Mouse (Mus musculus) ovary, postnatal 14 days (tissue): ENCODE measurements around the gene Olfr582.

Experiments
- DNase-seq: peaks from one replicate; pipeline ENCODE4 v3.0.0; 2022; ENCODE audit warnings: low spot score

Gene Olfr582

GRCm38 (mm10) chr7:103037724-103038123, at the start of gene Olfr582:
Olfr582 (plus strand) TSS chr7:103038024.
- DNase-seq, result no peak

- DNase-seq, result no peak
Measured at GRCm38 (mm10) chr7:102989224-102989623, 48.6 kb upstream of the Olfr582 start, which contains the start of gene Olfr578. Olfr578 (minus strand) TSS chr7:102989324.

DNA sequence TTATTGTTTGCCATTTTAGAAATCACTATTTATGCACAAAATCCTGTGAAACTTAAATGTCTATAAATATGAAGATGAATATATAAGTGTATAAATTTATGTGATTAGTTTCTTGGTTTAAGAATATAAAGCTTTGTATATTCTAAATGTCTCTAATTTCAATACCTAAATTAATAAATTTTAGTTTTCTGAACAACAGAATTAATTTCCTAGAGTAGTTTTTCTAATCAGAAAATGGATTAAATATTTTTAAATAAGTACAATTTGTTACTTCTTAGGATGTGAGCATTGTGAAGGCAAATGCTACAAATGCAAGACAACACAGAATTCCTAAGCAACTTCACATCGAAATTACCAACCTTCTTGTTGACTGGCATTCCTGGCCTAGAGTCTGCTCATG, 13.2 kb downstream of the Olfr582 start, which contains the start of gene Olfr583:
Gene Olfr583 (plus strand): TSS at position 301 of the 400 bp plus-strand sequence.
- no peak for DNase-seq

DNA sequence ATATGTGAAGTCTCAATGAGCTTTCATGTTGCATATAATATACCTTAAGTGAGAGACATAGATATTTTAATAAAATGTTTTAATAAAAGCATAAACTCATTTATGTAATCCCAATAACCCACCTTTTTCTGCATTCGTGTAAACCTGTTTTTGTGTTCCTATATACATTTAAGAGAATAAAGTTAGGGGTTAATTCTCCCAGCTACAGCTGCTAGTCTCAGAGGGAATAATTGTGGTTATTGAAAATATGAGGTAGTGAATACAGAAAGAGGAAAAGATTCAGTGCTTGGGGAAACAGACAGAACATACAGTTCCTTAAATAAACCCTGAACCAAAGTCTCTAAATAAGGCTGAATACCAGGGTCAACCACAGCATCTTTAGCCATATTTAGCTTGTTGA, 43.8 kb downstream of the Olfr582 start, which contains the start of gene Olfr584:
Gene Olfr584 (plus strand): TSS at position 301 of the 400 bp plus-strand sequence.
- DNase-seq, result no peak
